Mouse (Mus musculus): ENCODE data around the gene Pth2. TPM values are rescaled to one million over a fixed set of nuclear protein-coding genes. Genes with fewer than 3 reads are reported as not detected.

The Pth2 gene
- polyA plus RNA-seq, 1 experiment from 2014 or later, result not detected

- H3K27me3 ChIP-seq (ENCODE audit: control insufficient read depth, insufficient read depth, low read length), result no peaks in the 10 kb centered on the region
- H3K4me3 ChIP-seq (ENCODE audit: low read depth, low read length), result no peak overlapping the region
- ATAC-seq (ENCODE audit: low read depth), result no peak
- no peaks in the 10 kb centered on the region for H3K9me3 ChIP-seq (ENCODE audit: control insufficient read depth, low read length)
- H3K4me1 ChIP-seq (ENCODE audit: control insufficient read depth, insufficient read depth, low read length), result peaks cover 10% of the 10 kb centered on the region
- H3K4me2 ChIP-seq (ENCODE audit: low read depth, low read length), result no peak overlapping the region
- no peak overlapping the region for H3K27ac ChIP-seq (ENCODE audit: low read depth, low read length)
- 90% methylated on average over 14 of the region's 14 CpGs for WGBS
- H3K36me3 ChIP-seq (ENCODE audit: control insufficient read depth, insufficient read depth, low read length), result 0 out of 2 replicates have a peak, but pooled peaks cover 18% of the 10 kb centered on the region
- no peak overlapping the region for H3K9ac ChIP-seq (replicated peaks; ENCODE audit: low read depth, low read length)
Observed at GRCm38 (mm10) chr7:45157459-45157858, 23.3 kb upstream of the Pth2 start.

GRCm38 (mm10) chr7:45158991-45159390 lies 21.8 kb upstream of the Pth2 start:
- Histone ChIP-seq H3K36me3 (ENCODE audit: control insufficient read depth, insufficient read depth, low read length) (0 out of 2 replicates have a peak, but pooled peaks cover 18% of the 10 kb centered on the region), H3K4me3 (ENCODE audit: low read depth, low read length) (no peak overlapping the region), H3K4me2 (ENCODE audit: low read depth, low read length) (no peak overlapping the region), H3K9me3 (ENCODE audit: control insufficient read depth, low read length) (no peaks in the 10 kb centered on the region), H3K27ac (ENCODE audit: low read depth, low read length) (no peak overlapping the region), H3K4me1 (ENCODE audit: control insufficient read depth, insufficient read depth, low read length) (peaks cover 10% of the 10 kb centered on the region), H3K9ac (replicated peaks; ENCODE audit: low read depth, low read length) (no peak overlapping the region), H3K27me3 (ENCODE audit: control insufficient read depth, insufficient read depth, low read length) (peaks cover 11% of the 10 kb centered on the region)
- 94% methylated on average over 6 of the region's 6 CpGs for WGBS
- no peak for ATAC-seq (ENCODE audit: low read depth)

- H3K4me3 ChIP-seq (ENCODE audit: low read depth, low read length), result no peak overlapping the region
- 0 out of 2 replicates have a peak, but pooled peaks cover 18% of the 10 kb centered on the region for H3K36me3 ChIP-seq (ENCODE audit: control insufficient read depth, insufficient read depth, low read length)
- H3K9ac ChIP-seq (replicated peaks; ENCODE audit: low read depth, low read length), result no peak overlapping the region
- H3K4me1 ChIP-seq (ENCODE audit: control insufficient read depth, insufficient read depth, low read length), result peaks cover 5% of the 10 kb centered on the region
- ATAC-seq (ENCODE audit: low read depth), result no peak
- H3K9me3 ChIP-seq (ENCODE audit: control insufficient read depth, low read length), result no peaks in the 10 kb centered on the region
- peaks cover 24% of the 10 kb centered on the region for H3K27me3 ChIP-seq (ENCODE audit: control insufficient read depth, insufficient read depth, low read length)
- no peak overlapping the region for H3K4me2 ChIP-seq (ENCODE audit: low read depth, low read length)
- 95% methylated on average over 6 of the region's 6 CpGs for WGBS
- no peak overlapping the region for H3K27ac ChIP-seq (ENCODE audit: low read depth, low read length)
Observed at GRCm38 (mm10) chr7:45160316-45160800, 20.4 kb upstream of the Pth2 start.

- H3K9me3 ChIP-seq (ENCODE audit: control insufficient read depth, low read length), result no peaks in the 10 kb centered on the region
- no peak for ATAC-seq (ENCODE audit: low read depth)
- 91% methylated on average over 3 of the region's 3 CpGs for WGBS
- no peak overlapping the region for H3K27ac ChIP-seq (ENCODE audit: low read depth, low read length)
- H3K9ac ChIP-seq (replicated peaks; ENCODE audit: low read depth, low read length), result no peak overlapping the region
- no peak overlapping the region for H3K4me3 ChIP-seq (ENCODE audit: low read depth, low read length)
- H3K27me3 ChIP-seq (ENCODE audit: control insufficient read depth, insufficient read depth, low read length), result peaks cover 29% of the 10 kb centered on the region
- H3K4me1 ChIP-seq (ENCODE audit: control insufficient read depth, insufficient read depth, low read length), result no peaks in the 10 kb centered on the region
- no peak overlapping the region for H3K4me2 ChIP-seq (ENCODE audit: low read depth, low read length)
- H3K36me3 ChIP-seq (ENCODE audit: control insufficient read depth, insufficient read depth, low read length), result 0 out of 2 replicates have a peak, but pooled peaks cover 18% of the 10 kb centered on the region
Observed at GRCm38 (mm10) chr7:45160866-45161265, 19.9 kb upstream of the Pth2 start.

GRCm38 (mm10) chr7:45161612-45162473 lies 19.0 kb upstream of the Pth2 start:
- peak overlapping the region; percentile 27 for H3K4me3 ChIP-seq (ENCODE audit: low read depth, low read length)
- peak; percentile 87 for ATAC-seq (ENCODE audit: low read depth)
- 4% methylated on average over 35 of the region's 35 CpGs for WGBS
- no peaks in the 10 kb centered on the region for H3K4me1 ChIP-seq (ENCODE audit: control insufficient read depth, insufficient read depth, low read length)
- peaks cover 36% of the 10 kb centered on the region for H3K27me3 ChIP-seq (ENCODE audit: control insufficient read depth, insufficient read depth, low read length)
- 0 out of 2 replicates have a peak, but pooled peaks cover 18% of the 10 kb centered on the region for H3K36me3 ChIP-seq (ENCODE audit: control insufficient read depth, insufficient read depth, low read length)
- H3K9ac ChIP-seq (replicated peaks; ENCODE audit: low read depth, low read length), result 0 out of 2 replicates have a peak overlapping the region, but pooled peaks have one; percentile 11
- H3K4me2 ChIP-seq (ENCODE audit: low read depth, low read length), result peak overlapping the region; percentile 59
- H3K27ac ChIP-seq (ENCODE audit: low read depth, low read length), result no peak overlapping the region
- H3K9me3 ChIP-seq (ENCODE audit: control insufficient read depth, low read length), result no peaks in the 10 kb centered on the region

- H3K4me3 ChIP-seq (ENCODE audit: low read depth, low read length), result peak overlapping the region; percentile 27
- no peaks in the 10 kb centered on the region for H3K9me3 ChIP-seq (ENCODE audit: control insufficient read depth, low read length)
- H3K27me3 ChIP-seq (ENCODE audit: control insufficient read depth, insufficient read depth, low read length), result peaks cover 37% of the 10 kb centered on the region
- peak overlapping the region; percentile 59 for H3K4me2 ChIP-seq (ENCODE audit: low read depth, low read length)
- 25% methylated on average over 6 of the region's 6 CpGs for WGBS
- no peak for ATAC-seq (ENCODE audit: low read depth)
- 0 out of 2 replicates have a peak overlapping the region, but pooled peaks have one; percentile 11 for H3K9ac ChIP-seq (replicated peaks; ENCODE audit: low read depth, low read length)
- H3K4me1 ChIP-seq (ENCODE audit: control insufficient read depth, insufficient read depth, low read length), result no peaks in the 10 kb centered on the region
- no peak overlapping the region for H3K27ac ChIP-seq (ENCODE audit: low read depth, low read length)
- 0 out of 2 replicates have a peak, but pooled peaks cover 18% of the 10 kb centered on the region for H3K36me3 ChIP-seq (ENCODE audit: control insufficient read depth, insufficient read depth, low read length)
Observed at GRCm38 (mm10) chr7:45162551-45162950, 18.2 kb upstream of the Pth2 start.

GRCm38 (mm10) chr7:45162996-45163615 lies 17.7 kb upstream of the Pth2 start:
- Histone ChIP-seq H3K4me3 (ENCODE audit: low read depth, low read length) (no peak overlapping the region), H3K4me1 (ENCODE audit: control insufficient read depth, insufficient read depth, low read length) (no peaks in the 10 kb centered on the region), H3K9me3 (ENCODE audit: control insufficient read depth, low read length) (no peaks in the 10 kb centered on the region), H3K27me3 (ENCODE audit: control insufficient read depth, insufficient read depth, low read length) (peaks cover 41% of the 10 kb centered on the region), H3K27ac (ENCODE audit: low read depth, low read length) (no peak overlapping the region), H3K9ac (replicated peaks; ENCODE audit: low read depth, low read length) (no peak overlapping the region), H3K36me3 (ENCODE audit: control insufficient read depth, insufficient read depth, low read length) (0 out of 2 replicates have a peak, but pooled peaks cover 14% of the 10 kb centered on the region), H3K4me2 (ENCODE audit: low read depth, low read length) (no peak overlapping the region)
- no peak for ATAC-seq (ENCODE audit: low read depth)
- 68% methylated on average over 9 of the region's 9 CpGs for WGBS

- H3K9me3 ChIP-seq (ENCODE audit: control insufficient read depth, low read length), result no peaks in the 10 kb centered on the region
- no peak within 1 kb of the TSS for H3K27ac ChIP-seq (ENCODE audit: low read depth, low read length)
- H3K9ac ChIP-seq (replicated peaks; ENCODE audit: low read depth, low read length), result no peak within 1 kb of the TSS; the same call in 1 of the 2 replicates
- H3K4me2 ChIP-seq (ENCODE audit: low read depth, low read length), result peak within 1 kb of the TSS; percentile 59
- no peaks in the 10 kb centered on the region for H3K4me1 ChIP-seq (ENCODE audit: control insufficient read depth, insufficient read depth, low read length)
- no peak for ATAC-seq (ENCODE audit: low read depth)
- H3K4me3 ChIP-seq (ENCODE audit: low read depth, low read length), result peak within 1 kb of the TSS; percentile 29
- 3% methylated on average over 26 of the region's 41 CpGs for WGBS
- peaks cover 49% of the 10 kb centered on the region for H3K27me3 ChIP-seq (ENCODE audit: control insufficient read depth, insufficient read depth, low read length)
- 0 out of 2 replicates have a peak, but pooled peaks cover 7% of the 10 kb centered on the region for H3K36me3 ChIP-seq (ENCODE audit: control insufficient read depth, insufficient read depth, low read length)
Observed at GRCm38 (mm10) chr7:45163735-45164490, 16.9 kb upstream of the Pth2 start, which contains the start of gene Slc17a7. Gene Slc17a7, plus strand, starts transcription at chr7:45163949.

All from neural tube, embryonic 14.5 days (tissue).